Mouse (Mus musculus): Measurements from ENCODE around the gene Galntl6.

GRCm38 (mm10) chr8:58253620-58254019, 658.8 kb downstream of the Galntl6 start:
- no peak for TF ChIP-seq CTCF (IDR thresholded peaks at IDR 0.05; ENCODE audit: low read depth)
- no peak for TF ChIP-seq EP300 (IDR thresholded peaks at IDR 0.05; ENCODE audit: low read depth)
